Mouse (Mus musculus): Measurements from ENCODE around the gene Upf3b. TPM values are rescaled to one million over a fixed set of nuclear protein-coding genes. Genes with fewer than 3 reads are reported as not detected.
A peak's percentile ranks its signal among the peaks of the same experiment; 100 is the strongest.

Gene Upf3b
- polyA plus RNA-seq, 1 experiment, result 4.8 TPM

- no peak for DNase-seq
- Histone ChIP-seq H3K4me1 (replicated peaks; ENCODE audit: control insufficient read depth, insufficient read depth, low read length) (no peaks in the 10 kb centered on the region), H3K27me3 (ENCODE audit: control insufficient read depth, insufficient read depth, low read length) (no peaks in the 10 kb centered on the region), H3K36me3 (ENCODE audit: control insufficient read depth, insufficient read depth, low read length) (peaks cover 8% of the 10 kb centered on the region; the same call in 1 of the 2 replicates), H3K27ac (ENCODE audit: control insufficient read depth, insufficient read depth, low read length) (no peak overlapping the region), H3K4me3 (ENCODE audit: control insufficient read depth, insufficient read depth, low read length) (no peak overlapping the region)
- no peak for TF ChIP-seq CTCF (IDR thresholded peaks at IDR 0.05; ENCODE audit: borderline replicate concordance, control insufficient read depth, extremely low read depth, insufficient read depth, low read length, poor library complexity)
- TF ChIP-seq POLR2A (IDR thresholded peaks at IDR 0.05; ENCODE audit: control insufficient read depth, extremely low read depth, insufficient read depth, low read length, poor library complexity), result no peak
- 93% methylated on average over 2 of the region's 2 CpGs for WGBS
Observed at GRCm38 (mm10) chrX:37103826-37104225, 6.3 kb downstream of the Upf3b start.

- H3K4me3 ChIP-seq (ENCODE audit: control insufficient read depth, insufficient read depth, low read length), result no peak overlapping the region
- peaks cover 12% of the 10 kb centered on the region; the same call in 1 of the 2 replicates for H3K36me3 ChIP-seq (ENCODE audit: control insufficient read depth, insufficient read depth, low read length)
- DNase-seq, result no peak
- TF ChIP-seq CTCF (IDR thresholded peaks at IDR 0.05; ENCODE audit: borderline replicate concordance, control insufficient read depth, extremely low read depth, insufficient read depth, low read length, poor library complexity) (no peak), POLR2A (IDR thresholded peaks at IDR 0.05; ENCODE audit: control insufficient read depth, extremely low read depth, insufficient read depth, low read length, poor library complexity) (no peak)
- no peaks in the 10 kb centered on the region for H3K27me3 ChIP-seq (ENCODE audit: control insufficient read depth, insufficient read depth, low read length)
- no peak overlapping the region for H3K27ac ChIP-seq (ENCODE audit: control insufficient read depth, insufficient read depth, low read length)
- WGBS, result 96% methylated on average over 3 of the region's 3 CpGs
- no peaks in the 10 kb centered on the region for H3K4me1 ChIP-seq (replicated peaks; ENCODE audit: control insufficient read depth, insufficient read depth, low read length)
Observed at GRCm38 (mm10) chrX:37098681-37099080, 11.4 kb downstream of the Upf3b start.

GRCm38 (mm10) chrX:37095106-37095768, 14.9 kb downstream of the Upf3b start:
- peaks cover 11% of the 10 kb centered on the region for H3K36me3 ChIP-seq (ENCODE audit: control insufficient read depth, insufficient read depth, low read length)
- H3K27ac ChIP-seq (ENCODE audit: control insufficient read depth, insufficient read depth, low read length), result no peak overlapping the region
- TF ChIP-seq CTCF (IDR thresholded peaks at IDR 0.05; ENCODE audit: borderline replicate concordance, control insufficient read depth, extremely low read depth, insufficient read depth, low read length, poor library complexity) (no peak), POLR2A (IDR thresholded peaks at IDR 0.05; ENCODE audit: control insufficient read depth, extremely low read depth, insufficient read depth, low read length, poor library complexity) (no peak)
- no peaks in the 10 kb centered on the region for H3K4me1 ChIP-seq (replicated peaks; ENCODE audit: control insufficient read depth, insufficient read depth, low read length)
- H3K27me3 ChIP-seq (ENCODE audit: control insufficient read depth, insufficient read depth, low read length), result no peaks in the 10 kb centered on the region
- DNase-seq, result no peak
- WGBS, result 33% methylated on average over 11 of the region's 11 CpGs
- H3K4me3 ChIP-seq (ENCODE audit: control insufficient read depth, insufficient read depth, low read length), result no peak overlapping the region

- DNase-seq, result no peak
- Histone ChIP-seq H3K4me3 (ENCODE audit: control insufficient read depth, insufficient read depth, low read length) (no peak overlapping the region), H3K36me3 (ENCODE audit: control insufficient read depth, insufficient read depth, low read length) (peaks cover 4% of the 10 kb centered on the region), H3K27ac (ENCODE audit: control insufficient read depth, insufficient read depth, low read length) (no peak overlapping the region), H3K27me3 (ENCODE audit: control insufficient read depth, insufficient read depth, low read length) (no peaks in the 10 kb centered on the region), H3K4me1 (replicated peaks; ENCODE audit: control insufficient read depth, insufficient read depth, low read length) (no peaks in the 10 kb centered on the region)
- TF ChIP-seq CTCF (IDR thresholded peaks at IDR 0.05; ENCODE audit: borderline replicate concordance, control insufficient read depth, extremely low read depth, insufficient read depth, low read length, poor library complexity), result no peak
- no peak for TF ChIP-seq POLR2A (IDR thresholded peaks at IDR 0.05; ENCODE audit: control insufficient read depth, extremely low read depth, insufficient read depth, low read length, poor library complexity)
- 92% methylated on average over 3 of the region's 3 CpGs for WGBS
Observed at GRCm38 (mm10) chrX:37091457-37091856, 18.7 kb downstream of the Upf3b start.

GRCm38 (mm10) chrX:37088778-37089177, 21.3 kb downstream of the Upf3b start:
- Histone ChIP-seq H3K27me3 (ENCODE audit: control insufficient read depth, insufficient read depth, low read length) (no peaks in the 10 kb centered on the region), H3K36me3 (ENCODE audit: control insufficient read depth, insufficient read depth, low read length) (peaks cover 4% of the 10 kb centered on the region; the same call in 1 of the 2 replicates), H3K4me3 (ENCODE audit: control insufficient read depth, insufficient read depth, low read length) (no peak overlapping the region), H3K27ac (ENCODE audit: control insufficient read depth, insufficient read depth, low read length) (no peak overlapping the region), H3K4me1 (replicated peaks; ENCODE audit: control insufficient read depth, insufficient read depth, low read length) (peaks cover 2% of the 10 kb centered on the region; the same call in 1 of the 2 replicates)
- DNase-seq, result no peak
- TF ChIP-seq POLR2A (IDR thresholded peaks at IDR 0.05; ENCODE audit: control insufficient read depth, extremely low read depth, insufficient read depth, low read length, poor library complexity), result no peak
- TF ChIP-seq CTCF (IDR thresholded peaks at IDR 0.05; ENCODE audit: borderline replicate concordance, control insufficient read depth, extremely low read depth, insufficient read depth, low read length, poor library complexity), result no peak
- WGBS, result 95% methylated on average over 1 of the region's 1 CpGs

GRCm38 (mm10) chrX:37085665-37086064, 24.5 kb downstream of the Upf3b start:
- H3K27me3 ChIP-seq (ENCODE audit: control insufficient read depth, insufficient read depth, low read length), result no peaks in the 10 kb centered on the region
- peaks cover 9% of the 10 kb centered on the region; the same call in 1 of the 2 replicates for H3K36me3 ChIP-seq (ENCODE audit: control insufficient read depth, insufficient read depth, low read length)
- TF ChIP-seq POLR2A (IDR thresholded peaks at IDR 0.05; ENCODE audit: control insufficient read depth, extremely low read depth, insufficient read depth, low read length, poor library complexity) (no peak), CTCF (IDR thresholded peaks at IDR 0.05; ENCODE audit: borderline replicate concordance, control insufficient read depth, extremely low read depth, insufficient read depth, low read length, poor library complexity) (no peak)
- no peak for DNase-seq
- 5% methylated on average over 9 of the region's 9 CpGs for WGBS
- peak overlapping the region; percentile 70 for H3K4me3 ChIP-seq (ENCODE audit: control insufficient read depth, insufficient read depth, low read length)
- no peak overlapping the region for H3K27ac ChIP-seq (ENCODE audit: control insufficient read depth, insufficient read depth, low read length)
- peaks cover 8% of the 10 kb centered on the region for H3K4me1 ChIP-seq (replicated peaks; ENCODE audit: control insufficient read depth, insufficient read depth, low read length)
